Mouse (Mus musculus): Measurements from ENCODE around the gene Ly9. TPM values are rescaled to one million over a fixed set of nuclear protein-coding genes. Genes with fewer than 3 reads are reported as not detected.

The Ly9 gene
- polyA plus RNA-seq, 1 experiment from 2014 or later = 0.14 TPM

DNA sequence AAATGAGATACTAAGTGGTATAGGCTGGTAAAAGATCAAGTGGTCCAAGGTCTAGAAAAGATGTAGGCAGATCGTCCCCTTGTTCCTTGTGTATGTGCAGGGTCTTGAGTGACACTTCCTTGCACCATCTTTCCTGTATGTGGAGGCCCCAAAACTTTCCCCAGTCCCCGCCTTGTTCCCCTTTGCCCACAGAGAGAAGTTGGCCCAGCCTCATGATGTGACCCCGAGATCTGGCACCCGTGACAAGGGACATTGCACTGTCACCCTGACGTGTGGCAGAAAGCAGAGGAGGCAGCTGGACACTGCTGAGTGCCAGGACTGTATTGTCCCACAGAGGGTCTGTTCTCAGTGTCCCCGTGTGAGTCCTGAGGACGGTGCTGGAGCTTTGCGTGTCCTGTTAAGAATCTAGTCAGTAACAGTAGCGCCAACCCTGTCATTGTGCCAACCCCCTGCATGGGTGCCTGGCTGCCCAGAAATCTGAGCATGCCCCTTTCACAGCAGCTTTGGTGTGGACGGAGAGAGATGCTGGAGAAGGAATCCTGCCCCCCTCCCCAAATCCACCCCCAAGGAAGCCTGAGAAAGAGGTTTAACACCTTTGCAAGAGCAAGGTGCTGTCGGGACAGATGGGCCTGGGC is 9.8 kb upstream of the Ly9 start:
- H3K9me3 ChIP-seq (replicated peaks; ENCODE audit: control insufficient read depth, low read length, poor library complexity, severe bottlenecking) = no peaks in the 10 kb centered on the region
- ATAC-seq = no peak
- no peak overlapping the region for H3K4me2 ChIP-seq (ENCODE audit: low read length)
- no peak overlapping the region for H3K9ac ChIP-seq (ENCODE audit: low read depth, low read length)
- H3K4me3 ChIP-seq (ENCODE audit: low read depth, low read length) = no peak overlapping the region
- H3K4me1 ChIP-seq (ENCODE audit: control insufficient read depth, insufficient read depth, low read length) = no peaks in the 10 kb centered on the region
- H3K27ac ChIP-seq (ENCODE audit: low read length) = no peak overlapping the region
- no peaks in the 10 kb centered on the region for H3K36me3 ChIP-seq (ENCODE audit: control insufficient read depth, insufficient read depth, low read length)
- 84% methylated on average over 11 of the region's 11 CpGs for WGBS
- H3K27me3 ChIP-seq (ENCODE audit: control insufficient read depth, insufficient read depth, low read depth, low read length) = no peaks in the 10 kb centered on the region

GRCm38 (mm10) chr1:171613962-171614361 is 6.8 kb upstream of the Ly9 start:
- Histone ChIP-seq H3K4me3 (ENCODE audit: low read depth, low read length) (no peak overlapping the region), H3K36me3 (ENCODE audit: control insufficient read depth, insufficient read depth, low read length) (no peaks in the 10 kb centered on the region), H3K27ac (ENCODE audit: low read length) (no peak overlapping the region), H3K9me3 (replicated peaks; ENCODE audit: control insufficient read depth, low read length, poor library complexity, severe bottlenecking) (no peaks in the 10 kb centered on the region), H3K4me2 (ENCODE audit: low read length) (no peak overlapping the region), H3K9ac (ENCODE audit: low read depth, low read length) (no peak overlapping the region), H3K27me3 (ENCODE audit: control insufficient read depth, insufficient read depth, low read depth, low read length) (no peaks in the 10 kb centered on the region), H3K4me1 (ENCODE audit: control insufficient read depth, insufficient read depth, low read length) (no peaks in the 10 kb centered on the region)
- 49% methylated on average over 2 of the region's 2 CpGs for WGBS
- ATAC-seq = no peak

DNA sequence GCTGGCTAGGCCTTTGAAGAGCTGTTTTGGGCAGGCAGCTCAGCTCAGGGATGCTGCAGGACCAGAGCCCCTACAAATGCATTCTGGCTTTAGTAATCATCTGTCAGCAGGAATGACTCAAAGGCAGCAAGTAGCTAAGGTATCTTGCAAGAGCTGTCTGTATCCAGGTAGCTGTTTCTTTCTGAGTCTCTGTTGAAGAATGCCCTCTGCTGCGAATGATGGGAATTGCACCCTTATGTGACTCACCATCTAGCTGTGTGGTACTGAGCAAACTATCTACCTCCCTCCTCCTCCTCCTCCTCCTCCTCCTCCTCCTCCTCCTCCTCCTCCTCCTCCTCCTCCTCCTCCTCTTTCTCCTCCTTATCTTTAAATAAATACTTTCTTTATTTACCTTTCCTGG is 3.6 kb upstream of the Ly9 start:
- H3K4me1 ChIP-seq (ENCODE audit: control insufficient read depth, insufficient read depth, low read length) = no peaks in the 10 kb centered on the region
- no peaks in the 10 kb centered on the region for H3K9me3 ChIP-seq (replicated peaks; ENCODE audit: control insufficient read depth, low read length, poor library complexity, severe bottlenecking)
- no peaks in the 10 kb centered on the region for H3K36me3 ChIP-seq (ENCODE audit: control insufficient read depth, insufficient read depth, low read length)
- H3K27me3 ChIP-seq (ENCODE audit: control insufficient read depth, insufficient read depth, low read depth, low read length) = no peaks in the 10 kb centered on the region
- H3K9ac ChIP-seq (ENCODE audit: low read depth, low read length) = no peak overlapping the region
- H3K4me2 ChIP-seq (ENCODE audit: low read length) = no peak overlapping the region
- H3K4me3 ChIP-seq (ENCODE audit: low read depth, low read length) = no peak overlapping the region
- ATAC-seq = no peak
- no peak overlapping the region for H3K27ac ChIP-seq (ENCODE audit: low read length)
- WGBS = 58% methylated on average over 1 of the region's 1 CpGs

- H3K36me3 ChIP-seq (ENCODE audit: control insufficient read depth, insufficient read depth, low read length) = no peaks in the 10 kb centered on the region
- no peak overlapping the region for H3K9ac ChIP-seq (ENCODE audit: low read depth, low read length)
- WGBS = 92% methylated on average over 2 of the region's 2 CpGs
- H3K27ac ChIP-seq (ENCODE audit: low read length) = no peak overlapping the region
- H3K9me3 ChIP-seq (replicated peaks; ENCODE audit: control insufficient read depth, low read length, poor library complexity, severe bottlenecking) = no peaks in the 10 kb centered on the region
- H3K27me3 ChIP-seq (ENCODE audit: control insufficient read depth, insufficient read depth, low read depth, low read length) = no peaks in the 10 kb centered on the region
- H3K4me2 ChIP-seq (ENCODE audit: low read length) = no peak overlapping the region
- H3K4me1 ChIP-seq (ENCODE audit: control insufficient read depth, insufficient read depth, low read length) = no peaks in the 10 kb centered on the region
- ATAC-seq = no peak
- no peak overlapping the region for H3K4me3 ChIP-seq (ENCODE audit: low read depth, low read length)
Observed at GRCm38 (mm10) chr1:171610026-171610425, 2.8 kb upstream of the Ly9 start.

DNA sequence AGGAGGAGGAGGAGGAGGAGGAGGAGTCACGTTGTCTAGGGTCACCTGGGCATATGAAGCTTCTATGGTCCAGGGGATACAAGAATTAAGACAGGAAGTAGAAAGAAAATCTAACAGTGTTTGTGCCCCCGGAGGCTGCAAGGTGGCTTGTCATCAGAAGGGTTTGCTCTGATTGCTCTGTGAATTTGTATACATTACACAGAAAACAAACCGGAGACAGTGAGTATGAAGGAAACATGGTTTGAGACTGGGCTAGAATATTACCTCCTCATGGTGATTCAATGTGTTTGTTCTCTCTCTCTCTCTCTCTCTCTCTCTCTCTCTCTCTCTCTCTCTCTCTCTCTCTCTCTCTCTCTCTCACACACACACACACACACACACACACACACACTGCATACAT is 554 bp downstream of the Ly9 start:
- H3K9ac ChIP-seq (ENCODE audit: low read depth, low read length) = no peak overlapping the region
- H3K27me3 ChIP-seq (ENCODE audit: control insufficient read depth, insufficient read depth, low read depth, low read length) = no peaks in the 10 kb centered on the region
- ATAC-seq = no peak
- no peak overlapping the region for H3K4me2 ChIP-seq (ENCODE audit: low read length)
- H3K36me3 ChIP-seq (ENCODE audit: control insufficient read depth, insufficient read depth, low read length) = no peaks in the 10 kb centered on the region
- no peaks in the 10 kb centered on the region for H3K9me3 ChIP-seq (replicated peaks; ENCODE audit: control insufficient read depth, low read length, poor library complexity, severe bottlenecking)
- no peak overlapping the region for H3K4me3 ChIP-seq (ENCODE audit: low read depth, low read length)
- H3K27ac ChIP-seq (ENCODE audit: low read length) = no peak overlapping the region
- 85% methylated on average over 3 of the region's 3 CpGs for WGBS
- no peaks in the 10 kb centered on the region for H3K4me1 ChIP-seq (ENCODE audit: control insufficient read depth, insufficient read depth, low read length)

DNA sequence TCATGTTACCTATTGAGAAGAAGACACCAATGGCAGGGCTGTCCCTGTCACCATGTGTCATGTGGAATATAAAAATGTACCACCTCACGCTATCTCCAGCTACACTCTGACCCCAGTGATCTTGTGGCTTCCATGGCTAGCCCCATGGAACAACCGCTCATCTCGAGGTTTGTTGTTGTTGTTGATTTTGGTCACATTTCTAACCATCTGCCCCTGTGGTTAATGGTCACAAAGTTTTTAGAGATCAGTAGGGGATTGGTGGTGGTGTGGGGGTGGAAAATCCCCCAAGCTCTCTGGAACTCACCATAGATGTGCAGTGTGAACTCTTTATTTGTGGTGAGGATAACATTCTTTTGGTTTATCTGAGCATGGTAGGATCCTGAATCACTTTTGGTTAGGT is 2.5 kb downstream of the Ly9 start:
- H3K9me3 ChIP-seq (replicated peaks; ENCODE audit: control insufficient read depth, low read length, poor library complexity, severe bottlenecking) = no peaks in the 10 kb centered on the region
- no peak overlapping the region for H3K4me3 ChIP-seq (ENCODE audit: low read depth, low read length)
- H3K4me2 ChIP-seq (ENCODE audit: low read length) = no peak overlapping the region
- no peak overlapping the region for H3K9ac ChIP-seq (ENCODE audit: low read depth, low read length)
- 85% methylated on average over 3 of the region's 3 CpGs for WGBS
- H3K27me3 ChIP-seq (ENCODE audit: control insufficient read depth, insufficient read depth, low read depth, low read length) = no peaks in the 10 kb centered on the region
- no peak for ATAC-seq
- no peak overlapping the region for H3K27ac ChIP-seq (ENCODE audit: low read length)
- H3K4me1 ChIP-seq (ENCODE audit: control insufficient read depth, insufficient read depth, low read length) = no peaks in the 10 kb centered on the region
- no peaks in the 10 kb centered on the region for H3K36me3 ChIP-seq (ENCODE audit: control insufficient read depth, insufficient read depth, low read length)

- Histone ChIP-seq H3K4me1 (ENCODE audit: control insufficient read depth, insufficient read depth, low read length) (no peaks in the 10 kb centered on the region), H3K9ac (ENCODE audit: low read depth, low read length) (no peak overlapping the region), H3K27me3 (ENCODE audit: control insufficient read depth, insufficient read depth, low read depth, low read length) (no peaks in the 10 kb centered on the region), H3K9me3 (replicated peaks; ENCODE audit: control insufficient read depth, low read length, poor library complexity, severe bottlenecking) (no peaks in the 10 kb centered on the region), H3K4me2 (ENCODE audit: low read length) (no peak overlapping the region), H3K4me3 (ENCODE audit: low read depth, low read length) (no peak overlapping the region), H3K27ac (ENCODE audit: low read length) (no peak overlapping the region), H3K36me3 (ENCODE audit: control insufficient read depth, insufficient read depth, low read length) (no peaks in the 10 kb centered on the region)
- WGBS = 71% methylated on average over 2 of the region's 2 CpGs
- ATAC-seq = no peak
Observed at GRCm38 (mm10) chr1:171584584-171584983, 22.6 kb downstream of the Ly9 start.

DNA sequence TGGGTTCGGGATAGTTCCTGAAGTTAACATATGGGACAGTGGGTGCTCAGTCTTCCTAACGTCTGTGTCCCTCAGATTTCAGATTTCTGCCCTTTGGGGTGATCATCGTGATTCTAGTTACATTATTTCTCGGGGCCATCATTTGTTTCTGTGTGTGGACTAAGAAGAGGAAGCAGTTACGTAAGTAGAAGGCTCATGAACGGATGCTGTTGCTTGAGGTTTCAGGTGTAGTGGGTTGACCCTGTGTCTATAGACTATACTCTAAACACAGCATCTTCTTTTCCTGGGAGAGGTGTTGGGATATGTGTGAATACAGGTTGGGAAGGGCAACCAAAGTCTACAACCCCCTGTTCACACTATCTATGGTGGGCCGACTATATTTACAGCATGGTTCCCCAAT is 30.0 kb downstream of the Ly9 start:
- Histone ChIP-seq H3K4me3 (ENCODE audit: low read depth, low read length) (no peak overlapping the region), H3K27ac (ENCODE audit: low read length) (no peak overlapping the region), H3K9me3 (replicated peaks; ENCODE audit: control insufficient read depth, low read length, poor library complexity, severe bottlenecking) (no peaks in the 10 kb centered on the region), H3K4me1 (ENCODE audit: control insufficient read depth, insufficient read depth, low read length) (no peaks in the 10 kb centered on the region), H3K27me3 (ENCODE audit: control insufficient read depth, insufficient read depth, low read depth, low read length) (no peaks in the 10 kb centered on the region), H3K4me2 (ENCODE audit: low read length) (no peak overlapping the region), H3K9ac (ENCODE audit: low read depth, low read length) (no peak overlapping the region), H3K36me3 (ENCODE audit: control insufficient read depth, insufficient read depth, low read length) (no peaks in the 10 kb centered on the region)
- 88% methylated on average over 7 of the region's 7 CpGs for WGBS
- ATAC-seq = no peak

DNA sequence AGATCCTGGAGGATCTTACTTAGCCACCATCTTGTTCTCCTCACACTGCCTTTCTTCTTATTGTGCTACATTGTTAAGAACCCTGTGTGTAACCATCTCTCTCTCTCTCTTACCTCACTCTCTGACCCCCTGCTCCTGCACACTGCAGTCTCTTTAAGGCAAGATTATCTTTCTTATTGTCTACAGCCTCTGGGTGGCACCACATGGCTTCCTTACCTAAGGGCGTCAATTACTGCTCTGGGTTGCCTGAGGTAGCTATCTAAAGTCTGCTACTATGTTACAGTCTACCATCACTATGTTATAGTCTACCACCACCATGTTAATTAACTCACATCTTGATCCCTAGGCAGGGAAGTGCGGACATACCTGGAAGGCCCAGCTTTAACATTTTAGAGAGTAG is 38.8 kb downstream of the Ly9 start:
- Histone ChIP-seq H3K4me1 (ENCODE audit: control insufficient read depth, insufficient read depth, low read length) (no peaks in the 10 kb centered on the region), H3K4me2 (ENCODE audit: low read length) (no peak overlapping the region), H3K27ac (ENCODE audit: low read length) (no peak overlapping the region), H3K9ac (ENCODE audit: low read depth, low read length) (no peak overlapping the region), H3K27me3 (ENCODE audit: control insufficient read depth, insufficient read depth, low read depth, low read length) (no peaks in the 10 kb centered on the region), H3K9me3 (replicated peaks; ENCODE audit: control insufficient read depth, low read length, poor library complexity, severe bottlenecking) (no peaks in the 10 kb centered on the region), H3K36me3 (ENCODE audit: control insufficient read depth, insufficient read depth, low read length) (no peaks in the 10 kb centered on the region), H3K4me3 (ENCODE audit: low read depth, low read length) (no peak overlapping the region)
- ATAC-seq = no peak
- 54% methylated on average over 2 of the region's 2 CpGs for WGBS
